Comparison of ENCODE assay signal across 8 mouse cellular contexts in genomic region chr1:75559212-75559925, GRCm38 (mm10). TPM values are rescaled to one million over a fixed set of nuclear protein-coding genes. Genes with fewer than 3 reads are reported as not detected.
DNase-seq lines count a peak whose midpoint lies in the region; ATAC-seq lines count a peak whose summit lies in the region.

No protein-coding gene starts in this region.

- peak overlapping the region; percentile 34 for H3K9ac ChIP-seq in embryonic facial prominence, embryonic 14.5 days (ENCODE audit: low read depth, low read length)
- H3K9ac ChIP-seq in limb, embryonic 12.5 days (replicated peaks), result peak overlapping the region; percentile 58
- no peak overlapping the region for H3K9ac ChIP-seq in midbrain, embryonic 15.5 days

- DNase-seq in 3T3-L1 (ENCODE audit: low read depth, low spot score), result peak; percentile 97
- peak; percentile 94 to 95 for DNase-seq in adrenal gland, postnatal 36 days
- peak; percentile 97 for DNase-seq in embryonic facial prominence, embryonic 14.5 days (ENCODE audit: low spot score)
- DNase-seq in heart, adult 8-10 months (ENCODE audit: low spot score), result peak; percentile 90
- DNase-seq in kidney, adult 8-10 months, result peak; percentile 90 to 95
- peak; percentile 72 to 81 for DNase-seq in spleen, adult 18-20 months

- peaks cover 14% of the 10 kb centered on the region for H3K4me1 ChIP-seq in embryonic facial prominence, embryonic 14.5 days (ENCODE audit: control insufficient read depth, insufficient read depth, low read length)
- H3K4me1 ChIP-seq in limb, embryonic 12.5 days (replicated peaks), result peaks cover 13% of the 10 kb centered on the region
- H3K4me1 ChIP-seq in midbrain, embryonic 15.5 days, result peaks cover 18% of the 10 kb centered on the region

- WGBS in embryonic facial prominence, embryonic 14.5 days, result 2% methylated on average over 16 of the region's 17 CpGs
- 2% methylated on average over 17 of the region's 17 CpGs for WGBS in limb, embryonic 12.5 days
- 9% methylated on average over 17 of the region's 17 CpGs for WGBS in midbrain, embryonic 15.5 days

- H3K27me3 ChIP-seq in embryonic facial prominence, embryonic 14.5 days (replicated peaks; ENCODE audit: control insufficient read depth, insufficient read depth, low read length), result no peaks in the 10 kb centered on the region
- H3K27me3 ChIP-seq in limb, embryonic 12.5 days, result 0 out of 2 replicates have a peak, but pooled peaks cover 6% of the 10 kb centered on the region
- no peaks in the 10 kb centered on the region for H3K27me3 ChIP-seq in midbrain, embryonic 15.5 days (replicated peaks)

- H3K4me3 ChIP-seq in embryonic facial prominence, embryonic 14.5 days (ENCODE audit: low read depth, low read length), result no peak overlapping the region; the same call in 1 of the 2 replicates
- 0 out of 2 replicates have a peak overlapping the region, but pooled peaks have one; percentile 7 for H3K4me3 ChIP-seq in limb, embryonic 12.5 days (replicated peaks)
- H3K4me3 ChIP-seq in midbrain, embryonic 15.5 days, result no peak overlapping the region

- H3K27ac ChIP-seq in embryonic facial prominence, embryonic 14.5 days (replicated peaks; ENCODE audit: low read depth, low read length), result peak overlapping the region; percentile 84
- H3K27ac ChIP-seq in limb, embryonic 12.5 days, result peak overlapping the region; percentile 83
- peak overlapping the region; percentile 56 for H3K27ac ChIP-seq in midbrain, embryonic 15.5 days

- peak overlapping the region; percentile 48 for H3K4me2 ChIP-seq in embryonic facial prominence, embryonic 14.5 days (ENCODE audit: low read depth, low read length)
- peak overlapping the region; percentile 47 for H3K4me2 ChIP-seq in limb, embryonic 12.5 days
- H3K4me2 ChIP-seq in midbrain, embryonic 15.5 days, result peak overlapping the region; percentile 40

- H3K9me3 ChIP-seq in embryonic facial prominence, embryonic 14.5 days (ENCODE audit: control insufficient read depth, low read length), result peaks cover 4% of the 10 kb centered on the region; the same call in 1 of the 2 replicates
- peaks cover 7% of the 10 kb centered on the region; the same call in 1 of the 2 replicates for H3K9me3 ChIP-seq in limb, embryonic 12.5 days
- H3K9me3 ChIP-seq in midbrain, embryonic 15.5 days, result 0 out of 2 replicates have a peak, but pooled peaks cover 2% of the 10 kb centered on the region

- peak; percentile 97 for ATAC-seq in embryonic facial prominence, embryonic 14.5 days (ENCODE audit: low read depth)
- ATAC-seq in limb, embryonic 12.5 days (ENCODE audit: insufficient number of reproducible peaks, insufficient read depth, low FRiP score, low TSS enrichment, low read depth), result peak; percentile 88
- peak; percentile 93 for ATAC-seq in midbrain, embryonic 15.5 days (replicated peaks)

- H3K36me3 ChIP-seq in embryonic facial prominence, embryonic 14.5 days (ENCODE audit: control insufficient read depth, insufficient read depth, low read length), result peaks cover 37% of the 10 kb centered on the region
- H3K36me3 ChIP-seq in limb, embryonic 12.5 days, result peaks cover 43% of the 10 kb centered on the region
- H3K36me3 ChIP-seq in midbrain, embryonic 15.5 days (replicated peaks), result peaks cover 12% of the 10 kb centered on the region; the same call in 1 of the 2 replicates

RNA-seq across cellular contexts. Expression of gene Slc4a3, which starts 13.3 kb away (rescaled TPM):
- total RNA-seq in adrenal gland, postnatal 36 days (2021), result 100 to 1,000 TPM in 1 of 2 experiments, 10 to 100 TPM in 1; 99.2 to 120 TPM
- 12.0 and 18.5 TPM in 2 replicates for polyA plus RNA-seq in embryonic facial prominence, embryonic 14.5 days (2014; fragmentation: Nextera tagmentation; extraction: Ambion mirVana)
- total RNA-seq in heart, adult 8-10 months (2022), result 100 to 1,000 TPM; 221 to 344 (median 267) TPM
- 33.6 and 33.7 TPM in 2 replicates for polyA plus RNA-seq in limb, embryonic 12.5 days (2016; fragmentation: Nextera tagmentation; extraction: Ambion mirVana)
- polyA plus RNA-seq in midbrain, embryonic 15.5 days (2015; fragmentation: Nextera tagmentation; extraction: Ambion mirVana), result 68.8 and 79.6 TPM in 2 replicates

RNA-seq across cellular contexts. Expression of gene Stk11ip, which starts 38.0 kb away (rescaled TPM):
- 10 to 100 TPM; 16.6 to 20.6 TPM for total RNA-seq in adrenal gland, postnatal 36 days (2021)
- 13.1 and 15.3 TPM in 2 replicates for polyA plus RNA-seq in embryonic facial prominence, embryonic 14.5 days (2014; fragmentation: Nextera tagmentation; extraction: Ambion mirVana)
- 10 to 100 TPM in 3 of 4 experiments, 1 to 10 TPM in 1; 8.3 to 10.4 (median 10.3) TPM for total RNA-seq in heart, adult 8-10 months (2022)
- 29.3 and 30.3 TPM in 2 replicates for polyA plus RNA-seq in limb, embryonic 12.5 days (2016; fragmentation: Nextera tagmentation; extraction: Ambion mirVana)
- polyA plus RNA-seq in midbrain, embryonic 15.5 days (2015; fragmentation: Nextera tagmentation; extraction: Ambion mirVana), result 25.7 and 27.7 TPM in 2 replicates

RNA-seq across cellular contexts. Expression of gene Inha, which starts 52.5 kb away (rescaled TPM):
- total RNA-seq in adrenal gland, postnatal 36 days (2021), result 10 to 100 TPM; 21.8 to 34.7 TPM
- polyA plus RNA-seq in embryonic facial prominence, embryonic 14.5 days (2014; fragmentation: Nextera tagmentation; extraction: Ambion mirVana), result 5.9 and 9.7 TPM in 2 replicates
- 1 to 10 TPM; 2.8 to 4.6 (median 3.9) TPM for total RNA-seq in heart, adult 8-10 months (2022)
- polyA plus RNA-seq in limb, embryonic 12.5 days (2016; fragmentation: Nextera tagmentation; extraction: Ambion mirVana), result 9.5 and 11.9 TPM in 2 replicates
- 24.3 and 24.5 TPM in 2 replicates for polyA plus RNA-seq in midbrain, embryonic 15.5 days (2015; fragmentation: Nextera tagmentation; extraction: Ambion mirVana)

RNA-seq across cellular contexts. Expression of gene Obsl1, which starts 53.1 kb away (rescaled TPM):
- total RNA-seq in adrenal gland, postnatal 36 days (2021), result 10 to 100 TPM; 59.8 to 67.4 TPM
- polyA plus RNA-seq in embryonic facial prominence, embryonic 14.5 days (2014; fragmentation: Nextera tagmentation; extraction: Ambion mirVana), result 98.7 and 102 TPM in 2 replicates
- 100 to 1,000 TPM; 108 to 133 (median 122) TPM for total RNA-seq in heart, adult 8-10 months (2022)
- 98.3 and 104 TPM in 2 replicates for polyA plus RNA-seq in limb, embryonic 12.5 days (2016; fragmentation: Nextera tagmentation; extraction: Ambion mirVana)
- 29.3 and 31.9 TPM in 2 replicates for polyA plus RNA-seq in midbrain, embryonic 15.5 days (2015; fragmentation: Nextera tagmentation; extraction: Ambion mirVana)
